Mouse (Mus musculus) liver, embryonic 18 days (tissue): ENCODE results near the gene Il17rc. TPM values are rescaled to one million over a fixed set of nuclear protein-coding genes. Genes with fewer than 3 reads are reported as not detected.

Source experiments
- polyA plus RNA-seq: library from polyadenylated mRNA; depleted of rRNA; stranded (reverse); fragments of >200 nt; gene quantifications from 2 replicates; pipeline ENCODE4 v1.2.3, GENCODE M21; 2012; rRNA removed

Il17rc gene
- 12.2 and 12.6 TPM in 2 replicates for polyA plus RNA-seq

DNA sequence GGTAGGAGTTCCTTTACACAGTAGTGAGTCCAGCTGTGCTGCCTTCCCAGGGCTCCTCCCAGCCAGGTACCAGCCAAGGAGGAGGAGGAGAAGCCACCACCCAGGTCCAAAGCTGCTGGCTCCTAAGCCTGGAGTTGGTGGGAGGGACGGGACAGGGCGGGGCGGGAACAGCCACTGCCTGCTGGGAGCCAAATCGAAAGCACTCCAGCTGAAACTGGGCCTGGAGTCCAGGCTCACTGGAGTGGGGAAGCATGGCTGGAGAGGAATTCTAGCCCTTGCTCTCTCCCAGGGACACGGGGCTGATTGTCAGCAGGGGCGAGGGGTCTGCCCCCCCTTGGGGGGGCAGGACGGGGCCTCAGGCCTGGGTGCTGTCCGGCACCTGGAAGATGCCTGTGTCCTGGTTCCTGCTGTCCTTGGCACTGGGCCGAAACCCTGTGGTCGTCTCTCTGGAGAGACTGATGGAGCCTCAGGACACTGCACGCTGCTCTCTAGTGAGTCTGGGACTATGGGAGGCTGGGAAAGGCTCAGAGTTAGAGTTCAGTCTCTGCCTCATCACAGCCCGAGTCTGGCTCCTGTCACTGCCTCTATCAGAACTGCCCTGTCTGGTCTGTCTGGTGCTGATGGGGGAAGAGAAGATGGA, at the start of gene Il17rc:
Gene Il17rc (plus strand): TSS at position 131 of the 640 bp plus-strand sequence.

DNA sequence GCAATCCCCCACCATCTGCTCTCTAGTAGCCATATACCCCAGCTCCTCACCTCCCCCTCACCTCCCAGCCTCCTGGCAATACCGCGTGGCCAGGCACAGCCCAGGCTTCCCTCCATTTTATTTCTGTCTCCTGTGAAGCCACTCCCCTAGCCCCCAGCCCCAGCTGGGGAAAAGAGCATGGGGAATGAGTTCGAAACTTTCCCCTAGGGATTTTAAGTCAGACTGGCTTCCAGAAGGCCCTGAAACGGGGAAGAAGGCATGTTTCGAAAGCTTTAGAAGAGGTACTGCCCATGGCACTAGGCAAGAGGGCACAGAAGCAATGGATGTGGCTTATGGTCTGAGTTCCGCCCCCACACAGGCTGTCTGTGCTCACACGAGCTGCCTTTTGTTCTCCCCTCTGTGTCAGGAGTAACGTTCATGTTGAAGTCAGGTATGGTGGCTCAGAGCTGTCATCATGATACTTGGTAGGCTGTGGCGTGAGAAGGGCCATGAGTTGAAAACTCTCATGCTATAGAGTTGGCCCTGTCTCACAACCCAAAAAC, 35.5 kb upstream of the Il17rc start, which contains the start of gene Cidec:
Gene Cidec (minus strand): TSS at position 97 of the 542 bp plus-strand sequence.

DNA sequence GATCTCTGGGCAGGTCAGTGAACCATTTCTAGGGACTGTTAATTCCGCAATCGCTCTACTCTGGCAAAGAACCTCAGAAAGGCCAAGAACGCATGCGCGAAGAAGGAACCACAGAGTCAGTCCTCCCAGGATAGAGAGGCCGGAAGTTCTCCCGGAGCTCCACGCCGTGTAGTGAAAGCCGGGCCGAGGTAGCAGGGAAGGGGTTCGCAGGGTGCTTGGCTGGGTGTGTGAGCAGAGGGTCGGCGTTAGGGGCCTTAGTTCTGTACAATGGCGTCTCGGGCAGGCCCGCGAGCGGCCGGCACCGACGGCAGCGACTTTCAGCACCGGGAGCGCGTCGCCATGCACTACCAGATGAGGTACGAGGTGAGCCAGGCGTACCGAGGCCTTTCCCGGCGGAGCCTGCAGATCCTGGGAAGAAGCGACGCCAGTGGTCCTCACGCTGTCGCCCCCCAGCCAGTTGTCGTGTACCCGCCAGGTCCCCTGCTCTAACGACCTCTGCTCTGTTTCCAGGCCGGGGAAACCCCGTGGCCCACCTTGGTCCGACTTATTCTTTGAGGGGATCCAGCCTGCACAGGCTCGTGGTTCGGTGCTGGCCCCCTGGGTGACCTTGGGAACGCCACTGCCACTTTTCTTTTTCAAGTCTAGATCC, 28.7 kb upstream of the Il17rc start, which contains the start of gene Jagn1:
Gene Jagn1 (plus strand): TSS at position 128 of the 649 bp plus-strand sequence.

DNA sequence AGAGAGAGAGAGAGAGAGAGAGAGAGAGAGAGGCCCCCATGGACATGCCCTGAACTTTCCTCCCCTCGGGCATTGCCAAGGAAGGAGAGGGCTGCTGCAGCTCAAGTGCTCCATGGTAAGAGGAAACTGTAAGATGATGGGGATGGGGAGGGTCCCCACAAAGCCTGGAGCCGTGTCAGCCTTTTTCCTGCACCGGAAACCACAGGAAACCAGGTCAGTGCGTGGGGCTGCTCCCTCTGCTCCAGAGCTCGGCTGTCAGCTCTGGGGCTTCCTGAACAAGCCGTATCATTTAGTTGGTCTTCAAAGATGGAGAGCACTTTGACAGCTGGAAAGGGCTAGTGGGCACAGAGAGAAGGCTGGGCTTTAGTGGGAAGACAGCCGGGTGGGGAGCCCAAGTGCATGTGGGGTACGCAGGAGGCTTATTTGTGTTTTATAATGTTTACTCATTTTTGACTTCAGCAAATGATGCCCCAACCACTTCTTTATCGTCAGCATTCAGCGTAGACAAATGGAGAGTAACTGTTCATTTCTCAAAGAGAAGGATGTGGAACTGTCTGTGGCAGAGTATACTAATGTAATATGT, 13.2 kb upstream of the Il17rc start, which contains the start of gene Il17re:
Gene Il17re (plus strand): TSS at position 533 of the 583 bp plus-strand sequence.

DNA sequence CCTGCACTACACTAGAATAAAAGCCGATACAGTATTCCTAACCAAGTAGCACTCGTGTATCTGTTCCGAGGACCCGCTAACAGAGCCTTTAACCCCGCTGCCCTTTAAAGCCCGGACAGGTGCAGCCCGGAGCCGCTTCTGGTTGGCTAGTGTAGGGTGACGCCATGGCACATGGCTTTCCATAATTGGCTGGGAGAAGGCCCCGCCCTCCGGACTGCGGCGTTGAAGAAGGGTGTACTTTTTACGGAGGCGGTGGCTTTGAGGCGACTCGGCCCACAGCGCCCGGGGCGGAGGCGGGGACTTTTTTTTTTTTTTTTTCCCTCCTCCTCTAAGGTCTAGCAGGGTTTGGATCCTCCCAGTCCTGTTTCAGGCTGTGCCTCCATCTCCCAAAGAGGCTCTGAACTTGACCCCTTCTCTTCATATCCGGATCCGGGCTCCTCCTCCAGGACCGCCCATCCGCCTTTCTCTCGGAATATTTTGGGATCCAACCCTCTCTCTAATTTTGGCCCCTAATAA, 11.9 kb downstream of the Il17rc start, which contains the start of gene Creld1:
Gene Creld1 (plus strand): TSS at position 198 of the 516 bp plus-strand sequence.

DNA sequence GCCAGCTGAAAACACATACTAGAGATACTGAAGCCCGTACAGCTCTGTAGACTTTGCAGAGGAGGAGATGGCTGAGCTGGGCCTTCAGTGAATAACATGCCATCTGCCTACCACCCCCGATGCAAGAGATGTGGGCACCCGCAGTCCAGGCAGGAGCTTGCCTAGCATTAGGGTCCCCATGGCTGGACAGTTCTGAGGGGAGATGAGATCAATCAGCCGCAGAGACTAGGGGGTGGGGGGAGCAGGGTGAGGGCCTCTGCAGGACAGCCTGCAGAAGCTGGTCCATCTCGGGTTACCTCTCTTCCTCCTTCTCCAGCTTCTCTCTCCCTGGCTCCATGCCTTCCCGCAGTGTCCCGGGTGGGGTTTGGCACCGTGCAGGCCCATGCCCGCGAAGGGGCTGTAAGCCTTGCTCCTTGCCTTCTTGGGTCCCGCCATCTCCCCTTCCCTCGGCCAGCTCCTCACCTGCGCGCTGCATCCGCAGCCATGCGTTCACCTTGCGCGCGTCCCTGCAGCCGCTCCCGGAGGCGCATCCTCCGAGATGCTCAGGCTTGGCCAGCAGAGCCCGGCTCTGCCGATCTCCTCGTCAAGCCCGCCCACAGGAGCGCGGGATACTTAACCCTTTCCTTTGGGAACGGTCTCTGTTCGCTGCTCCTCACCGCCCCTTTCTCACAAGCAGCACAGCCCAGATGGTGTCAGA, 30.3 kb downstream of the Il17rc start, which contains the start of gene Prrt3:
Gene Prrt3 (minus strand): TSS at position 544 of the 697 bp plus-strand sequence.

DNA sequence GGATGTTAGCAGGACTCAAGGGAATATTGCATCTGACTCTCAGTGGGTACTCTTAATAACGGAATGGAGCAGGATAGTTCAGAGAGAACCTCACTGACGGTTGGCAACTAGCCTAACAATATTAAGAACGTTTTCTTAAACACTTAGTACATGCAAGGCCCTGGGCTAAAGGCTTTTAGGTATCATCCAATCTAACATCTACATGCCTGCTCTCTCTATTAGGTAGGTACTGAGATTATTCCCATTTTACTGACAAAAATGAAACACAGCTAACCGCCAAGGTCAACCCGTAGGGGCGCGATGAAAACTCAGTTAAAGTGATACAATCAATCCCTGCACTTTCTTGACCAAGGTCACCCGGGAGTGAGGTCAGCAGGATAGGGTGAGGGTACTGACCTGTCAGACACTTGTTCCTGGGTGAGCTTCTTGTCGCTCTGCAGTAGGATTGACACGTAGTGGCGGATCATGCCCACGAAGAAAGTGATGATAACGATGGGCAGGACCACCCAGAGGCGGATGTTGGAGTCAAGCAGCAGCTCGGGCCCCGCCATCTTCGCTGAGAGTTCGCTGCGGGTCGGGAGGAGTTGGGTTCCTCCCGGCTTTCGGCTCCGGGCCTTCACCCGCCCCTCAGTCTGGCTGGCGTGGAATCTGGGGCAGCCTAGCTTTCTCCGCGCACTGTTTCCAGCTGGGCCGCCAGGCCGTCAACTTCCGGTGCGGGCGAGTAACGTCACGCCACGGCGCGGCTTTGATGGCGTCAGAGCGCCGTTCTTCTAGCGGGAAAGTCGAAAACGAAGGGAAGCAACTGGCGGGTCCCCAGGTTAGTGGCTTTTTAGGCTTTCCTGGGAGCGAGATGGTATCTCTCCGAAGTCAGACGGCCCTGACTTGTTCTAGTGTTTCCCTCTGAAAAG, 60.0 kb downstream of the Il17rc start, which contains the start of the genes Emc3 and Fancd2:
Gene Emc3 (minus strand): TSS at position 721 of the 908 bp plus-strand sequence.
Gene Fancd2 (plus strand): TSS at position 751 of the 908 bp plus-strand sequence.

Other genes starting within 250 kb of the Il17rc start
- gene Mtmr14, start 233.6 kb upstream of the Il17rc start, polyA plus RNA-seq: 15.0 and 15.2 TPM in 2 replicates
- 0.01 and 0.06 TPM in 2 replicates for gene Cpne9, start 189.1 kb upstream of the Il17rc start, polyA plus RNA-seq
- 8.6 and 10.5 TPM in 2 replicates for gene Brpf1, start 164.3 kb upstream of the Il17rc start, polyA plus RNA-seq
- 6.7 and 7.1 TPM in 2 replicates for gene Ogg1, start 144.5 kb upstream of the Il17rc start, polyA plus RNA-seq
- 14.7 and 16.5 TPM in 2 replicates for gene Camk1, start 127.4 kb upstream of the Il17rc start, polyA plus RNA-seq
- gene Tada3, start 93.5 kb upstream of the Il17rc start, polyA plus RNA-seq: 8.9 and 9.7 TPM in 2 replicates
- gene Arpc4, start 93.3 kb upstream of the Il17rc start, polyA plus RNA-seq: 44.5 and 50.4 TPM in 2 replicates
- 2.1 and 3.1 TPM in 2 replicates for gene Ttll3, start 82.2 kb upstream of the Il17rc start, polyA plus RNA-seq
- gene Rpusd3, start 52.1 kb upstream of the Il17rc start, polyA plus RNA-seq: 19.9 and 20.2 TPM in 2 replicates
- gene Cidec, start 35.7 kb upstream of the Il17rc start, polyA plus RNA-seq: 0.21 and 0.44 TPM in 2 replicates
- 27.7 and 29.5 TPM in 2 replicates for gene Jagn1, start 28.9 kb upstream of the Il17rc start, polyA plus RNA-seq
- 0.34 and 0.35 TPM in 2 replicates for gene Il17re, start 12.9 kb upstream of the Il17rc start, polyA plus RNA-seq
- 6.6 and 7.4 TPM in 2 replicates for gene Creld1, start 11.9 kb downstream of the Il17rc start, polyA plus RNA-seq
- 0.01 TPM in 1 of 2 replicates, not detected in the other for gene Prrt3, start 30.5 kb downstream of the Il17rc start, polyA plus RNA-seq
- 24.7 and 25.0 TPM in 2 replicates for gene Emc3, start 60.2 kb downstream of the Il17rc start, polyA plus RNA-seq
- gene Fancd2, start 60.3 kb downstream of the Il17rc start, polyA plus RNA-seq: 4.0 and 4.2 TPM in 2 replicates
- not detected in 2 replicates for gene Fancd2os, start 129.3 kb downstream of the Il17rc start, polyA plus RNA-seq
- 75.9 and 79.8 TPM in 2 replicates for gene Brk1, start 133.3 kb downstream of the Il17rc start, polyA plus RNA-seq
- 5.9 and 7.4 TPM in 2 replicates for gene Vhl, start 152.5 kb downstream of the Il17rc start, polyA plus RNA-seq
- 21.6 and 22.6 TPM in 2 replicates for gene Irak2, start 167.0 kb downstream of the Il17rc start, polyA plus RNA-seq
- 10.8 and 11.6 TPM in 2 replicates for gene Tatdn2, start 225.6 kb downstream of the Il17rc start, polyA plus RNA-seq
- gene Ghrl, start 248.5 kb downstream of the Il17rc start, polyA plus RNA-seq: 0.20 TPM in 1 of 2 replicates, not detected in the other